Mouse (Mus musculus) testis, adult 2 months (tissue): ENCODE results near the gene Fam117a.
A peak's percentile ranks its signal among the peaks of the same experiment; 100 is the strongest.

ENCODE experiments used
- CTCF ChIP-seq: fragments of 200-500 bp; IDR thresholded peaks from 2 replicates; pipeline ENCODE4 v1.5.1; 2012; ENCODE audit warnings: low read depth, mild to moderate bottlenecking, inconsistent platforms, low read length, moderate library complexity; ENCODE audit not compliant: control insufficient read depth, insufficient read depth, insufficient replicate concordance
- POLR2A ChIP-seq: fragments of 200-500 bp; IDR thresholded peaks from 2 replicates; pipeline ENCODE4 v1.6.1; 2012; ENCODE audit warnings: low read depth, mild to moderate bottlenecking, inconsistent platforms, low read length, moderate library complexity; ENCODE audit not compliant: control insufficient read depth

- TF ChIP-seq CTCF (no peak), POLR2A (peak; percentile 48; the same call in 1 of the 2 replicates)
Observed at GRCm38 (mm10) chr11:95414536-95415161, 77.8 kb downstream of the Fam117a start.
